Mouse (Mus musculus): ENCODE results near the gene Ccdc183.
A peak's percentile ranks its signal among the peaks of the same experiment; 100 is the strongest.

The Ccdc183 gene

DNA sequence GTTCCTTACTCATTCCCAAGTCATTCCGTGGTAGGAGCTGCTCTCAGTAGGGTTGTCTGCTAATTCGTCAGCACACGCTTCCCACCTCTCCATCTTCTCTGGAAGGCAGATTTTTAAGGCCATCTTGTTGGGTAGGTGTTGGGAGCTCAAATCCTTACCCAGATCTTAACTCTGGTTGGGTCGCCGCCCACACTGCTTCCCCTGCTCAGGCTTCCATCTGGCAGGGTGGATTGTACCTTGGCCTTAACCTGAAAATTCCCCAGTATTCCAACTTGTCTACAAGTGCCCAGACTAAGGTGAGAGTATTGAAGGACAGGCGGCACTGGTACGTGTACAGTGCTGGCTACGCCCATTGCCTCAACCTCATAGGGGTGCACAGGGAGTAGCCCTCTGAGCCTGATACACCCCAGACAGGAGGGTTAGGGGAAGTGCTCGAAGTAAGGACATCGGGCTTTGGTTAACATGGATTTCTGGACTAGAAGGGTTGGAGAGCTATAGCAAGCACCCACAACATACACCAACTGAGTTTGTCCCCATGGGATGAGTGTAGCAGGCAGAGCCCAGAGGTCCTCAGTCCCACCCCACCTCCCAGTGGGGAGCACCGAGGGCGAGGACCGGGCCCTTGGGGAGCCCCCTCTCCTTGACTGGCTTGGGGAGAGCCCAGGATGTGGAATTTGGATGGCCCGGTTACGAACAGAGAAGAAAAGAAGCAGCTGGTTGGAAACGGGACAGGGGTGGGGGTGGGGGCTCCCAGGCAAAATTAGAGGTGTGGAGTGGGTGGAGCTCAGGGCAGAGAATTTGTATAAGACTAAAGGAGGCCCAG lies 41.2 kb downstream of the Ccdc183 start:
- no peak for DNase-seq

- DNase-seq, result no peak
These were observed 41.9 kb downstream of the Ccdc183 start for GRCm38 (mm10) chr2:25575432-25576027.

DNA sequence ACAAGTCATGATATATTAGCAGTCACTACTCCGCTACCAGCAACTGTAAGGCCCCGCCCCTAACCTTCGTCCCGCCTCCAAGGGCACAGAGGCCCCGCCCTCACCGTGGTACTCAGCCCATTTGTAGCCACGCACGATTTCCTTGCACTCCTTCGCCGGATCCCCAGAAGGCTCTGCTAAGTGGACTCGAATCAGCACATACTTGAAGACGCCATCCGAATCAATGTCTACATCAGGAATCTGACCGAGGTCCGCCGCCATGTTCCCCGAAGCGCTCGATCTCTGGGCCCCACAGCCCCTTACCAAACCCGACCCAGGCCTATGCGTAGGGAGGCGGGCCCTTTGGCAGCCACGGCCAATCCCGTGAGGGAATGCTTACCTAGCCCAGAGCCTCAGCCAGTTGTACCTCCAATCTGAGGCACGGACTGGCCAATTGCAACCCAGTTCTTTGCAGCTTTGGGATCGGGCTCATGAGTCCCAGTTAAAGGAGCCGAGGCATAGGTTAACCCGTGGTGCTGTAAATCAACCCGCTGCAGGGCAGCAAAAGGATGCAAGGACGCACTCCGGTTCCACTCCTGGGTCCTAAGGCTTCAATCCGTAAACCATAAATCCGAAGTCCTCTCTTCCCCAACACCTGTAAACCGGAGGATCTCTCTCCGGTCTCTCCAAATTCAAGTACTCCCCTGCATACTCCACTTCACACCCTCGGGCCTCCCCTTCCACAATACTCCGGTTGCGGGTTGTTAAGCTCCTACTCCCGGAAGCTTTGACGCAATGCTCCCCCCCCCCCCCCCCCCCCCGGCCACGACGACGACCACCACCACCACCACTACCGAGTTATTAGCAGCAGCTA lies 42.7 kb downstream of the Ccdc183 start, which contains the start of the genes Mamdc4 and Phpt1:
Mamdc4 (minus strand) TSS at position 267 of the 853 bp plus-strand sequence.
Phpt1 (minus strand) TSS at position 646 of the 853 bp plus-strand sequence.
- DNase-seq, result peak; percentile 96

DNA sequence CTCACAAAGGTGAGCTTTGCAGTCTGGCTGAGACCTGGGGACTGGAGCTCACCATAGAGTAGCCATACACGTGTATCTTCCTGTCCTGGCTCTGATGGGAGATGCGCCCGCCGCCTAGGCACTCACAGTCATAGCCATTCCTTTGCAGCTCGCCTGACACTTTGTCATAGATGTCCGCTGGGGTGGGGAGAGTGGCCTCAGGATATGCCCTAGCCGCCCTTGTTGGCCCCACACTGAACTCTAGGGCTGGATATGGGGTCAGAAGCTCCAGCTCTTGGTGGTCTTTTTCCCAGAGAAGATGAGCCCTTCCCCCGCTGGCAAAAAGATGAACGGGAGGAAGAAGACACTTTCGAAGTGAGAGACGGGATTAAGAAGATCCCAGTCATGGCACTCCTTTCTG lies 43.3 kb downstream of the Ccdc183 start:
- no peak for DNase-seq

DNA sequence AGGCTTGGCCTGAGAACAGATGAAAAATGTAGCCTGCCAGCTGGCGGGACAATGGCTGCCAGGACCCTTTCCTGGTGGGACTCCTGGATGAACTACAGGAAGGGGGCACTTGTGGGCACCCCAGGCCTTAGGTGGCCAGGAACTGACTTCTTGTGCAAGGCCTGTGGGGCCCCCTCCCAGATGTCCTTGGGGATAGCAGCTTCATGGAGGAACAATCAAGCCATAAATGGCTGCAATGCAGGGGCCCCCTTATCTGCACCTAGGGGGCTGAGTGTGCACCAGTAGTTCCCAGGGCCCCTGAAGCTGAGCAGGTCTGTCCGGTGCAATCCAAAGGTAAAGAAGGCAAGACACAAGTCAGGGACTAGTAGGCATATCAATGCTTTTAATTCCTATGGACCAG lies 44.4 kb downstream of the Ccdc183 start:
- DNase-seq, result no peak

DNA sequence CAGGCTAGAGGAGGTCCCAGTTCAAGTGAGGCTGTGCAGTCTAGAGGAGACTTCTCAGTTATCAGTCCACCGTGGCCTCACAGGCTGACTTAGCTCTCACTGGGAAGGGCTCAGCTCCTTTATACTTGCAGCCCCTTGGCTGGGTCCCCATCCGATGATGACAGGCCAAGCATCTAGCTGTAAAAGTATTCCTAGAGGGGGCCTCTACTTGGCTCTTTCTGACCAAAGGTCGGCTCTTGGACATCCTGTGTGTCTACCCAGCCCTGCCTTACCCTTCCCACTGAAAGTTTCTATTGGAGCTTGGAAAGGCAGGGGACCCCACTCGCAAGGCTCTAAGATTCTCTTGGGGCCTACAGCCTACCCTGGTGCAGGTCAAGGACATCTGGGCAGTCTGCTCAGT lies 46.3 kb downstream of the Ccdc183 start:
- no peak for DNase-seq

DNA sequence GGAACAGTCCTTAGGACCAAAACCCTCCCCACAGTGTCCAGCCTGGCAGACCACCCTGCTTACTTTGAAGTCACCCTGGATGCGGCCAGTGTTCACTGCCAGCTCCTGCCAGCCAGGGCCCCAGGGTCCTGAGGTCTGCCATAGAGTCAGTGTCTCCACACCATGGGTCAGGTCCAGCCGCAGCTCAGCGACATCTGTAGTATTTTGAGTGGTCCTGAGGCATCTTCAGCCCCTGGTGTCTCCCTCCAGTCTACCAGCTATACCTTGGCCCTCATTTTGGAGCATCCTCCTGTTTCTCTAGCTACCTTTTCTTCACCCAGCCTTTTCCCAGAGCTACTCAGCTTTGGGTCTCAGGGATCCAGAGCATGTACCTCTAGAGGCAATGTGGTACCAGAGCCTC lies 48.2 kb downstream of the Ccdc183 start:
- DNase-seq, result no peak

DNA sequence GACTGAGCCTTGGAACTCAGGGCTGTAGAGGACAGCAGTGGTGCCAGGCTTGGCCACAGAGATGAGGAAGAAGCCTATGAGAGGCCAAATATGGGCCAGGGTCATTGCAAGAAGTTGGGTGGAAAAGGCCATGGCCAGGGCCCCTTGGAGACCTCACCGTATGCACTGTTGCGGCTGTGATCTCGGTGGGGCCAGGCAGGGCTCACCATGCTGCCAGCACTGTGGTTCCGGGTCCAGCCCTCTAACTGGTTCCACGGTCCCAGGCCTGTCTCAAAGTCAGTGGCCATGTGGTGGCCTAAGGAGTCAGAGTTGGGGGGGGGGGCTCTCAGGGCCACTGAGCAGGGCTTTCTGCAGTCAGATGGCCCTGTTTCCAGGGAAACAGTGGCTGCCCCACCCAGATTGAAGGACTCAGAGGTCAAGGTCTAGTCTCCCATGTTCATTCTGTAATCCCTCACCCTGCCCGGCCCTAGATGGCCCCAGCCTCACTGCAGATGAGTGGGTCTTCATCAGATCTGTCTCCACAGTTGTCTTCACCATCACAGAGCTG lies 48.9 kb downstream of the Ccdc183 start:
- no peak for DNase-seq

DNA sequence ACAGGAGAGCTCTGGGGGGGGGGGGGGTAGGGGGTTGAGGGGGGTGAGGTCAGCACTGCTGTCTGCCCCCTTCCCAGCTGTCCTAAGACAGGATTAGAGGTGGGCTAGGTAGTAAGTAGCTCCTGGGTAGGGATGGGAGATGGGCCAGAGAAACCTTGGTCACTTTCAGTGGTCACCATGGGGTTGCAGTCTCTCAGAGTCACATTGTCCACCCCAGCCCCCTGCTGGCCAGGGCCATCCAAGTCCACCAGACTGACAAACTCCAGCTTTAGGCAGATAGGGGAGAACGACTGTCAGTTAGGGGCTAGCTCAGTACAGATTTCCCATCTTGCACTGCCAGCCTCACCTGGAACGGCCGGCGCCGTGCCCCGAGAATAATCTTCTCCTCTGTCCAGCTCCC lies 50.9 kb downstream of the Ccdc183 start:
- DNase-seq, result no peak

- DNase-seq, result no peak
These were observed 51.7 kb downstream of the Ccdc183 start for GRCm38 (mm10) chr2:25565741-25566140.

DNA sequence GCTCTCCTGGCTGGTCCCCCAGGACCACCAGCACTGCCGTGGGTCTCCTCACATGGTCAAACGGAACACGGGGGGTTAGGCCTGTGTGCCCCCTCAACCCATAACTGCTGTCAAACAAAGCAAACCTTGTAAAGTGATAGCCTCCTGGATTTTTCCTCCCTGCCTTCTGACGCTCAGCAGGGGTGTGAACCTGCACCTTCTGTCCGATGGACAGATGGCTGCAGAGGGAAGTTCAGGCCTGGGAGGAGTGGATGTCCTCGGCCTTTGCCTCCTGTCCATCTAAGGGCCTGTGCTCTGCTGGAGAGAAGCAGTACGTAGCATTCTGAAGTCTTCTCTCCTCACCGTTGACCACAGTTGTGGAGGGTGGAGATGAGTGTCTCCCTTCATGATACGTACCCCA lies 55.5 kb downstream of the Ccdc183 start:
- no peak for DNase-seq

DNA sequence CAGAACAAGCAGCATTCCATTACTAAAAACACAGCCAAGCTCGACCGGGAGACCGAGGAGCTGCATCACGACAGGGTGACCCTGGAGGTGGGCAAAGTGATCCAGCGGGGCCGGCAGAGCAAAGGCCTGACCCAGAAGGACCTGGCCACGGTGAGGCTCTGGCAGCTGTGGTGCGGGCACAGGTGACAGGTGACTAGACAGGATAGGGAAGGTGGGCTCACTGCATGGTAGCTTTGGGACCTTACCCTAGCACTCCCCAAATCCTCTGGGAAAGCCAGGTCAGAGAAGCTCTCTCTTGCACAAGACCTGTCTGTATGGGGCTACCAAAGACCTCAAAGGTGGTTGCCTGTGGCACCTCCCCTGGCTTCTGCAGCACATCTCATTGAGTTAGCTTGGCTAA lies 56.9 kb downstream of the Ccdc183 start:
- DNase-seq, result no peak

DNA sequence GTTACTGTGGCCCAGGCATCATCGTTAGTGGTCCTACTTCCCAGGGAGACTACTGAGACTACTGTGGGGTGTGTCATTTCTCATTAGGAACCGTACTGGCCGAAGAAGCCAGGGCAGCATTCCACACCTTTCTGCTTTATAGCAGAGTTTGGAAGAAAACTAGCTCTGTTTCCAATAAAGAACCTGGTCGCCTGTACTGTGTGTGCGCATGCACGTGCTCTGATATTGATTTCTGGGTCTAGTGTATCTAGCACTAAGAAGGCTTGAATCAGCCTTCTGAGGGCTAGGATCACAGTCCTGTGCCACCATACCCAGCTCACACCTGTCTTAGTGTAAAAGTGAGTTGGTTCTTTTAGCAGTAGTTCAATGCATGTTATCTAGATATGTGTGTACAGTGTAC lies 58.7 kb downstream of the Ccdc183 start:
- DNase-seq, result no peak

All from right cerebral cortex, postnatal 25 days (tissue).